Mouse (Mus musculus): ENCODE data around the gene Trio.

- no peak for TF ChIP-seq CTCF (IDR thresholded peaks at IDR 0.05; ENCODE audit: insufficient read depth, low read length)
- no peak for TF ChIP-seq POLR2A (IDR thresholded peaks at IDR 0.05; ENCODE audit: borderline replicate concordance, extremely low read depth, low read depth, low read length)
These were observed 241.5 kb downstream of the Trio start for GRCm38 (mm10) chr15:27784126-27784563.
